Mouse (Mus musculus): Measurements from ENCODE around the gene Nepro. TPM values are rescaled to one million over a fixed set of nuclear protein-coding genes. Genes with fewer than 3 reads are reported as not detected.

Gene Nepro
- total RNA-seq (2021), result 10 to 100 TPM; 11.3 to 13.5 TPM
- long read RNA-seq, experiment 1, partial matches to known transcripts, result 1 of 2 reads
- long read RNA-seq, experiment 1, other reads (novel, unspliced or antisense), result 0 of 2 reads
- long read RNA-seq, experiment 2, partial matches to known transcripts, result 2 of 4 reads
- long read RNA-seq, experiment 2, other reads (novel, unspliced or antisense), result 2 of 4 reads

GRCm38 (mm10) chr16:44724083-44724787 lies at the start of gene Nepro:
Gene Nepro (plus strand): TSS chr16:44724301.
- peak; percentile 90 to 94 for DNase-seq (ENCODE audit: low spot score in 2 of 2)

GRCm38 (mm10) chr16:44676357-44676756 lies 47.7 kb upstream of the Nepro start:
- no peak for DNase-seq (ENCODE audit: low spot score in 2 of 2)

- no peak for DNase-seq (ENCODE audit: low spot score in 2 of 2)
These were observed 45.0 kb upstream of the Nepro start for GRCm38 (mm10) chr16:44679082-44679481.

DNA sequence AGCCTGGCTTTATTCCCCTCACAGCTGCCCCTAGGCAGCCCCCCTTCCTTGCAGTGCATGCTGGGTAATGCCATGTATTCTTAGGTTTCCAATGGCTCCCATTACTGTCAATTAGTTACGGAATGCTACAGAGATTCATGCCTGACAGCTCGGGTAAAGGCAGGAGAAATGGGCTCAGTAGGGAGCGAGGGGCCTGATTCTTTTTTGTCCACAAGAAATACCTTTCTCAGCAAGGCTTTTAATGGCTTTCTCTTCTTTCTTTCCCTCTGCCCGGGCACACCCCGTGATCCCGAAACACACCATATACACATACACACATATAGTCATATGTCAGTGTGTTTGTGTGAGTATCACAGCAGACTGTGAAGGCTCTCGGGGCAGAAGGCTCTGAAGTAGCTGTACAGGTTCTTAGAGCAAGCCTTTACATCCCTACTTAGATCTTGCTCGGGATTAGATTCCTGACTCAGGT lies 44.6 kb upstream of the Nepro start:
- no peak for DNase-seq (ENCODE audit: low spot score in 2 of 2)

- DNase-seq (ENCODE audit: low spot score in 2 of 2), result no peak
These were observed 43.2 kb upstream of the Nepro start for GRCm38 (mm10) chr16:44680756-44681498.

GRCm38 (mm10) chr16:44684646-44685045 lies 39.5 kb upstream of the Nepro start:
- DNase-seq (ENCODE audit: low spot score in 2 of 2), result no peak

- no peak for DNase-seq (ENCODE audit: low spot score in 2 of 2)
These were observed 38.7 kb upstream of the Nepro start for GRCm38 (mm10) chr16:44685401-44685800.

GRCm38 (mm10) chr16:44686991-44687718 lies 36.9 kb upstream of the Nepro start:
- DNase-seq (ENCODE audit: low spot score in 2 of 2), result no peak

- no peak for DNase-seq (ENCODE audit: low spot score in 2 of 2)
These were observed 36.2 kb upstream of the Nepro start for GRCm38 (mm10) chr16:44687719-44688420.

DNA sequence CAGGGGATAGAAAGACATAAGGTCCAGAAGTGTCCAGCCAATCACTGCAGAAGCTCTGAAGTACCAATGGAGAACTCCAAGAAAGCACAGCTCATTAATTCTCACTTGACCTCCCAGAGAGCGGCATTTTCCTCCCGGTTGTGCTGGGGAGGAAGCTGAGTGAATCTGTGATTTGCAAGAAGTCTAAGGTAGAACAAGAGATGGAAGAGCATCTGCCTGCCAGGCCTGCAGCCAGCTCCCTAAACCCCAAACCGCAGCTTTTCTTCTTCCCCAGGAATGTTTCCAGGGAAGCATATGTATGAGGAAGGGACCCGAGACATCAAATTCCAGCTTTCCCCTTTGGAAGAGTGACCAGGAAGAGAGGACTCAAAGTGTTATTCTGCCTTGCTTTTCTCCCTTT lies 35.6 kb upstream of the Nepro start:
- DNase-seq (ENCODE audit: low spot score in 2 of 2), result no peak

GRCm38 (mm10) chr16:44690501-44690900 lies 33.6 kb upstream of the Nepro start:
- DNase-seq (ENCODE audit: low spot score in 2 of 2), result no peak

DNA sequence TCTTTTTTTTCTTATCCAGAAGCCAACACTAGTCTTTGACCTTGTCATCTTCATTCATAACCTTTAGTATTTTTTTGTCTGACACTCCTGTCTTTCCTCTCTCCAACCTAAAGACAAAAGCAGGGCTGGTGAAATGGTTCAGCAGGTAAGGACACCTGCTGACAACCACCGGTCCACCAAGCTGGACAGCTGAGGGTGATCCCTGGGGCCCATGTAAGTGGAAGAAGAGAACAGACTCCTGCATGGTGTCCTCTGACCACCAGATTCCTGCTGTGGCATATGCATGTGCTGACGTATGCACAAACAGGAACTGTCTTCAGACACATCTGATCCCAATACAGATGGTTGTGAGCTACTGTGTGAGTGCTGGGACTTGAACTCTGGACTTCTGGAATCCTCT lies 33.0 kb upstream of the Nepro start:
- DNase-seq (ENCODE audit: low spot score in 2 of 2), result no peak

- DNase-seq (ENCODE audit: low spot score in 2 of 2), result peak in 1 of 2 experiments; percentile 41
These were observed 32.5 kb upstream of the Nepro start for GRCm38 (mm10) chr16:44691561-44692141.

DNA sequence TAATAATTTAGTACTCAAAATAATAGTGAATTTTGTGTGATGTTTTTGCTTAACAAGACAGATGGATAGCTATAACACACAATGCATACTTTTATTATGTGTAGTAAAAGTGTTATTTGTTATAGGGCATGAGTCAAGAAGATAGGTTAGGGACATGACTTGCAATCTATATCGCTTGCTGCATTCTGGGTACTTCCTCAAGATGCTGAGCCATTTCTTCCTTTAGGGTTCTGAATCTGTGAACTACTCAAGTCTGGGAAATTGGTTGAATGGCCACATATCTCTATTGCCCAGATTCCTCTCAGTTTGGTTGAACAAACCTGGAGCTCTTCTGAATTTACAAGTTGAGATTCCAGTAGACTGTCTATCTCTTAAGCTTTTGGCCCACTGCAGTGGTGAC lies 31.6 kb upstream of the Nepro start:
- DNase-seq (ENCODE audit: low spot score in 2 of 2), result no peak

DNA sequence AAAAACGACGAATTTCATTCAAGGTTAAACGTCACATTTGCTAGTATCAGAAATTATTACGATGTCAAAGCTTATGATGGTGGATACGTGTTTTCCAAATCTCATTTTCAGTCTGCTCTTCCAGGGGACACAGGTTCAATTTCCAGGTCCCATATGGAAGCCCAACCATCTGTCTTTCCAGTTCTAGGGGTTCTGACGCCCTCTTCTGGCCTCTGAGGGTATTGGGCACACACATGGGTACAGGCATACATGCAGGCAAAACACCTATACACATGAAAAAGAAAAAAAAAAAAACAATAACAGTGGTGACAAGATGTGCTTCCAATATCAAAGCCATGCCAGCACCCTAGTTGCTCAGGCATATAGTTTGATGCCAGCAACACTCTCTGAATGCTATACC lies 30.4 kb upstream of the Nepro start:
- DNase-seq (ENCODE audit: low spot score in 2 of 2), result no peak

GRCm38 (mm10) chr16:44695214-44695858 lies 28.8 kb upstream of the Nepro start:
- DNase-seq (ENCODE audit: low spot score in 2 of 2), result no peak

- no peak for DNase-seq (ENCODE audit: low spot score in 2 of 2)
These were observed 28.1 kb upstream of the Nepro start for GRCm38 (mm10) chr16:44695859-44696620.

DNA sequence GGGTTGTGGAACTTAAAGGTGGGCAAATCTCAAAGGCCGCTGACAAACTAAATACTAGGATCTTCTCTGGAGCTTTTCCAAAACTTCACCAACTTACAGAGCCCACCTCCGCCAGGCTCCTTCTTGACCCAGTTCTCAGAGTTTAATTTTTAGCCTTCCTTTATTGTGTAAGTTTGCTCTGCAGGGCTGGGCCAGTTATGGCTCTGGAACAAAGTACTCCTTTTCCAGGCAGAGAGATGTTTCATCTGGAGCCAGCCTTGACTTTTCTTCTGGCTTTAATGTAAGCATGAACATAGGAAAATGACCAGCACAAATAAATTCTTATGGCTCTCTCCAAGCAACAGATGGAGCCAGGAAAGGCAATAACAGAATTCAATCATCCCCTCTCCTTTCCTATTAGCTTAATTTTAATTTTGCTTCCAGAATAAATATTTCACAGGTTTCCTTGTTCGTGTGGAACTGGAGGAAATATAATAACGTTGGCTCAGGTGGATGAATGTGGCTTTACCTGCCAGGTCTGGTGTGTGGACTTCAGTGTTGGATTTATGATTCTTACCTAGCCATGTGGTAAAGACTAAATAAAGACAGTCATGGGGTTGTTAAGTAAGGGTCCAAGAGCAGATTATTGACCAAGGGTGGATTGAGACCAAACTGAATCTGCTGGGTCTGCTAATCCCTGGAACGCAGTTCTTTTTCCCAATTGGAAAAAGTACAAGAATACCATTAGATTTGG lies 26.5 kb upstream of the Nepro start:
- no peak for DNase-seq (ENCODE audit: low spot score in 2 of 2)

DNA sequence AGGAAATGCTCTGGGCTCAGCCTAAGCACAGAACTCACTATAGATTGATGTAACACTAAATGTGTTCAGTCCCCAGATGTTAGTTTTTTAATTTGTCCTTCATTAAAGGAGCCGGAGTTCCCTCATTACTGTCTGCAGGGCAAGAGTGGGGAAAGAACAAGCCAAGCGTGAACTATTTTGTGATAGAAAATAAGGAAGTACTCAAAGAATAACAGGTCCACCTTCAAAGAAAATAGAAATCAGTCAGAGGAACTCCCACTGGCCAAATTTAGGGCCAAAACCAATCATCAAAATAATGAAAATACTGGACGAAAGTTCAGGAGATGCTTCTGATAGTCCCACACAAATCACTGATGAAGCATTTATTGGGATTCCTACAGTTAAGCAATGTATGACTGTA lies 22.9 kb upstream of the Nepro start:
- DNase-seq (ENCODE audit: low spot score in 2 of 2), result no peak
